Mouse (Mus musculus): ENCODE results near the gene Ccng1.

GRCm38 (mm10) chr11:40763395-40763794 is 8.3 kb upstream of the Ccng1 start:
- TF ChIP-seq HCFC1 (IDR thresholded peaks at IDR 0.05; ENCODE audit: borderline replicate concordance, insufficient read depth, low read length) (no peak), CHD2 (IDR thresholded peaks at IDR 0.05; ENCODE audit: low read depth, low read length) (no peak)
